Mouse (Mus musculus): Measurements from ENCODE around the gene Aen. TPM values are rescaled to one million over a fixed set of nuclear protein-coding genes. Genes with fewer than 3 reads are reported as not detected.

Aen gene
- total RNA-seq, 1 experiment from 2014 or later: 36.2 TPM

DNA sequence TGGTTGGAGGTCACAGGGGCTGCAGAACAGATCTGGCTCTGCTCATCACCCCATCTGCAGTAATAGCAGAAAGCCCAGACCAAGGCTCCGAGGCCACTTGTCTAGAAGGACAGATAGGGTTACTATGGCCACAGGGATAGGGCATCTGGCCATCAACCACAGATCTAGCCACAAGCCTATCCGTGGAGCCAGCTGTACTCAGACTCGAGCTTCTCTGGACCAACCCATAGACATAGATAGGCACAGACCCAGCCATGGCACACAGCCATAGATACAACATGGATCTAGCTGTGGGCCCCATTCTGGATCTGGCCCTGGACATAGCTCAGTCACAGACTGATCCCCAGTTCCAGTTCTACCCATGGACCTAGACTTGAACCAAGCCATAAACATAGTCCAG lies 45.3 kb downstream of the Aen start:
- no peak for DNase-seq

DNA sequence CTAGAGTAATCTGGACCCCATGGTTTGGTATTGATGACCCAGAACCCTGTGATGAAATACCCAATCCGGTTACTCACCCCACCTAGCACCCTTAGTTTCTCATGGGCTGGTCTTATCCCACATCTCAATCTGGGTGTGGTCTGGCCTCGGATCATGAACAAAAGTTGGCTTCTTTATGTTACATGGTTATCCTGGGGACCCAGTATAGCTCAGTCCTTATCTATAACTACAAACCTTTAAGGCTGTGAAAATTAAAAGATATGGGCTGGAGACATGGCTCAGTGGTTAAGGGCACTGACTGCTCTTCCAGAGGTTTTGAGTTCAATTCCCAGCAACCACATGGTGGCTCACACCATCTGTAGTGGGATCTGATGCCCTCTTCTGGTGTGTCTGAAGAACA lies 46.9 kb downstream of the Aen start:
- DNase-seq: no peak

DNA sequence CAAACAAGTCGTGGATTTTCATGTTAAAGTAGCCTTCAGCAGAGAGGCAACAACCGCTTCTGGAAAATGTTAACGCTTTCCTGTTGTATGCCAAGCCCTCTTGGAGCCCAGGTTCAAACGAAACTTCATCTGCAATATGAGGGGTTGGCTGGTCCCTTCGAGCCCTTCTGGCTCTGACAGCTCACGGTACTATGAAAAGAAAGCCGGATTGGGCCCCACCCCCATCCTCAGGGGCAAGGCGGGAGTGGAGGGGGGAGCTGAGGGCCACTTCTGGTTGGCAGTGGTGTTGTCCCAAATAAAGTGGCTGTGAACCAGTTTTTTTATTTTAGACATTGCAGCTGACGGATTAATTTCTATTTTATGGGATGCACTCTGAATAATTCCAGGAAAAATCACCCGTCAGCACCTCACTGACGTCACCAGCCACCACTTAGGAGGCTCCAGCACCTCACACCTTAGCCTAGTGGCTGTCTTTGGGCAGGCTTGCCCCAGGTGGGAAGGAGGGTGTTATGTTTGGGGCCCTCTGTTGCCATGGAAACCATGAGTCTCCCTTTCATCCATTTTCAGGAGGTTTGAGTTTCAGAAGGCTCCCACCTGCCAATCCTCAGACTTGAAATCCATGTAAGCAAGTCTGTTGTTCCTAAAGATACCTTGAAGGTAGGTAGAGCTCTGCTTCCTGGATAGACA lies 58.4 kb downstream of the Aen start:
- DNase-seq: no peak

DNA sequence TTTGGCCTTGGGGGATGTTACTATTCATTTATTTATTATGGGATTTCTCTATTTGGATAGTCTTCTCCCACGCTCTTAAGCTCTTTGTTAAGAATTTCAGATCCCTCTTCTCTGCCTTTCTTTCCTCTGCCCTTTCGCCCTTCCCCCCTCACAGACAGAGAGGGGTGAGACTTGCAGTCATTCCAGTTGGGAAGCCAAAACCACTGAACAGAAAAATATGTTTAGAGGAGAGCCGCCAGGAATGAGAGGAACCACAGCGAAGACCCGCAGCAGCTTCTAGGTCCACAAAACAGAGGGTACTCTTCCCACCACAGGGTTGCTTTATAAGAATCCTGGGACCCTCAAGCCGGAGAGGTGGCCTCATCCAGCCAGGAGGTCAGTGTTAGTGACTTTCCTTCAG lies 59.0 kb downstream of the Aen start:
- no peak for DNase-seq

DNA sequence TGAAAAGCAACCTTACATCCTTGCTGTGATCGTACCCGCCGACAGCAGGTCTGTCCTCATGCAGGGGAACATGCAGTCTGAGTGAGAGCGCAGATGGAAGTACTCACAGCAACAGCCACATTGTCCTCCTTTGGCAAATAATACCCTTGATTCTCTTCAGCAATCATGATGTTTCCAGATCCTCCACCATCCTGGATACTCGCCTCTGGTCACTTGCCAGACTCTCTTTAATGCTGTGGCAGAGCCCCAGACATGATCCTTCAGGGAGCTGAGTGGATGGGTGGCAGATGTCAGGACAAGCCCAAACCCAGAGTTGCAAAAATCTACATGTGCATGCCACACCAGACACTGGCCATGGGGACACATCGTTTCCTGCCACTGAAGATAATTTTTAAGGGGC lies 59.4 kb downstream of the Aen start:
- DNase-seq: no peak

DNA sequence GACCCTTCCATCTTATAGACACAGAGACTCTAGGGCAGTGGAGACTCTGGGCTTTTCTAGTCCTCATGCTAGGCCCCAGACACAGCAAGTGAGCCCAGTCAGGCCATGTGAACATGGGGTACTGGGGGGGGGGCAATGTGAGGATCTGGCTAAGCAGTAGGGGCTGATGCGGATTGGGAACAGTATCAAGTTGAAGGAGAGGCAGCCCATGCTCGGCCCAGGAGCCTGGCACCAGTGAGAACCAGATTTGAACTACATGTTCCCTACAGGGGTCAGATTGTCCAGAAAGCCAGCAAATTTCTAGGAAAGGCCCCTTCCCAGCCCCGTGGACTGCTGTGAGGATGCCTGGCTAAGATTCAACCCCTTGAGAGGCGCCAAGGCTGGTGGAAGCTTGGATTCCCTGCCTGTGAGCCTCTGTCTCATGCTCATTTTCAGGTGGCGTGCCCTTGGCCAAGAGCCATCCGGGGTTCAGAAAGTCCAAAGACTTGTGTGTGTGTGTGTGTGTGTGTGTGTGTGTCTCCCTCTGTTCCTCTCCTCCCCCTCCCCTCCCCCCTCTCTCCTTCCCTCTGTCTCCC lies 62.9 kb downstream of the Aen start:
- no peak for DNase-seq

Small RNAs within 50 kb of the gene (microRNA-seq; reads per million reads assigned to microRNA genes)
- 116 to 140 reads per million in 2 experiments for gene Mir7-2

Other genes with a start within 250 kb of the Aen start
- gene Ntrk3, start 157.8 kb upstream of the Aen start, total RNA-seq (2021): 17.4 and 24.3 TPM in 2 replicates
- 109 and 114 TPM in 2 replicates for gene Mrps11, start 112.7 kb upstream of the Aen start, total RNA-seq (2021)
- gene Mrpl46, start 112.3 kb upstream of the Aen start, total RNA-seq (2021): 29.7 and 40.8 TPM in 2 replicates
- 17.1 and 17.8 TPM in 2 replicates for gene Det1, start 48.6 kb upstream of the Aen start, total RNA-seq (2021)
- 4.9 and 5.4 TPM in 2 replicates for gene Isg20, start 17.6 kb downstream of the Aen start, total RNA-seq (2021)
- 1.2 TPM in 2 replicates for gene Acan, start 157.6 kb downstream of the Aen start, total RNA-seq (2021)
- 1.2 and 1.9 TPM in 2 replicates for gene Hapln3, start 235.2 kb downstream of the Aen start, total RNA-seq (2021)